Mouse (Mus musculus): Measurements from ENCODE around the gene Preb. TPM values are rescaled to one million over a fixed set of nuclear protein-coding genes. Genes with fewer than 3 reads are reported as not detected.

Gene Preb
- polyA plus RNA-seq, 1 experiment from 2014 or later: 121 TPM

- peaks cover 15% of the 10 kb centered on the region for H3K36me3 ChIP-seq
- no peak for ATAC-seq (ENCODE audit: low FRiP score, low read depth)
- peaks cover 3% of the 10 kb centered on the region; the same call in 1 of the 2 replicates for H3K27me3 ChIP-seq
- H3K4me2 ChIP-seq (replicated peaks): no peak overlapping the region
- 87% methylated on average over 7 of the region's 7 CpGs for WGBS
- peaks cover 48% of the 10 kb centered on the region for H3K4me1 ChIP-seq
- no peak overlapping the region for H3K27ac ChIP-seq (replicated peaks)
- no peak overlapping the region for H3K4me3 ChIP-seq
- H3K9ac ChIP-seq (replicated peaks): no peak overlapping the region
- H3K9me3 ChIP-seq: no peaks in the 10 kb centered on the region
Observed at GRCm38 (mm10) chr5:30909863-30910262, 50.3 kb downstream of the Preb start.

- no peaks in the 10 kb centered on the region for H3K9me3 ChIP-seq
- no peak for ATAC-seq (ENCODE audit: low FRiP score, low read depth)
- H3K27ac ChIP-seq (replicated peaks): no peak overlapping the region
- no peak overlapping the region for H3K4me2 ChIP-seq (replicated peaks)
- WGBS: 61% methylated on average over 7 of the region's 7 CpGs
- H3K9ac ChIP-seq (replicated peaks): no peak overlapping the region
- peaks cover 46% of the 10 kb centered on the region for H3K4me1 ChIP-seq
- peaks cover 21% of the 10 kb centered on the region for H3K36me3 ChIP-seq
- H3K4me3 ChIP-seq: no peak overlapping the region
- peaks cover 3% of the 10 kb centered on the region; the same call in 1 of the 2 replicates for H3K27me3 ChIP-seq
Observed at GRCm38 (mm10) chr5:30909300-30909659, 50.9 kb downstream of the Preb start.

GRCm38 (mm10) chr5:30908426-30909299, 51.5 kb downstream of the Preb start:
- no peaks in the 10 kb centered on the region for H3K9me3 ChIP-seq
- H3K27me3 ChIP-seq: peaks cover 3% of the 10 kb centered on the region; the same call in 1 of the 2 replicates
- H3K4me1 ChIP-seq: peaks cover 42% of the 10 kb centered on the region
- H3K4me3 ChIP-seq: peak overlapping the region; percentile 76; the same call in 1 of the 2 replicates
- H3K36me3 ChIP-seq: peaks cover 27% of the 10 kb centered on the region
- 59% methylated on average over 13 of the region's 13 CpGs for WGBS
- H3K9ac ChIP-seq (replicated peaks): peak overlapping the region; percentile 72; the same call in 1 of the 2 replicates
- H3K27ac ChIP-seq (replicated peaks): peak overlapping the region; percentile 82
- H3K4me2 ChIP-seq (replicated peaks): peak overlapping the region; percentile 93
- no peak for ATAC-seq (ENCODE audit: low FRiP score, low read depth)

DNA sequence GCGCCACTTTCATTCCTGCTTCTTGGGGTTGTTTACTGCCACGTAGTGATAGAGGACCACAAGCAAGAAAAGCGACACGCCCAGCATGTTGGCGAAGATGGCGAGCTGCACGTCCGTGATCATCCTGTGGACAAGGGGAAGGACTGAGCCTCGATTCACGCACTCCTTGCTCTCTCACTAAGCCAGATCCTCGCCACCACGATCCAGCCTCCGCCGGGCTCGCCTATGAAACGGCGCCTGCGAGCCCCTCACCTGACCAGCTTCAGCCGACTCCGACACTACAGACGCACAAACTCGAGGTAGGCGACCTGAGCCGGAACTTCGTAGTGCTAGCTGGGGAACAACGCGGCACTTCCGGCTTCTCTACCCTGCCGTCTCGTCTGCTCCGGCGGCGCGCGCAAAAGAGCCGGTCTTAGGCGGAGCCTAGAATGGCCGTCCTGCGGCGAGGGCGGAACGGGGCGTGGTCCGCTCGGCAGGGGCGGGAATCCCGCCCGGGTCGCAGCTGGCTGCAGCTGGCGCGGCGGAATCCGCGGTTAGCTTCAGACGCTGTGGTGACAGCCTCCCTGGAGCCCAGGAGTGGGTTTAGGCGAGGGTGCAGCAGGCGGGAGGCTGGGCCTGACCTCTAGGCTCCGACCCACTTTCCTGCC, 52.6 kb downstream of the Preb start, which contains the start of gene Ost4:
Gene Ost4, minus strand, starts transcription at position 376 of the 647 bp plus-strand sequence.
- under 1% methylated on average over 58 of the region's 58 CpGs for WGBS
- Histone ChIP-seq H3K36me3 (peaks cover 38% of the 10 kb centered on the region), H3K27ac (replicated peaks) (peak within 1 kb of the TSS; percentile 82), H3K4me1 (peaks cover 31% of the 10 kb centered on the region), H3K9me3 (no peaks in the 10 kb centered on the region), H3K9ac (replicated peaks) (peak within 1 kb of the TSS; percentile 72), H3K27me3 (peaks cover 3% of the 10 kb centered on the region; the same call in 1 of the 2 replicates), H3K4me3 (peak within 1 kb of the TSS; percentile 76), H3K4me2 (replicated peaks) (peak within 1 kb of the TSS; percentile 93)
- peak; percentile 96 for ATAC-seq (ENCODE audit: low FRiP score, low read depth)

GRCm38 (mm10) chr5:30901860-30902259, 58.3 kb downstream of the Preb start:
- ATAC-seq (ENCODE audit: low FRiP score, low read depth): no peak
- Histone ChIP-seq H3K9ac (replicated peaks) (no peak overlapping the region), H3K9me3 (no peaks in the 10 kb centered on the region), H3K4me2 (replicated peaks) (no peak overlapping the region), H3K4me3 (no peak overlapping the region), H3K36me3 (peaks cover 84% of the 10 kb centered on the region), H3K27ac (replicated peaks) (no peak overlapping the region), H3K4me1 (peaks cover 15% of the 10 kb centered on the region), H3K27me3 (no peaks in the 10 kb centered on the region)
- 93% methylated on average over 5 of the region's 5 CpGs for WGBS

Other genes starting within 250 kb of the Preb start
- 136 and 153 TPM in 2 replicates for gene Dpysl5, start 248.8 kb downstream of the Preb start, polyA plus RNA-seq (2016; fragmentation: Nextera tagmentation; extraction: Ambion mirVana)
- 69.3 and 77.7 TPM in 2 replicates for gene Mapre3, start 145.7 kb downstream of the Preb start, polyA plus RNA-seq (2016; fragmentation: Nextera tagmentation; extraction: Ambion mirVana)
- 58.4 and 65.5 TPM in 2 replicates for gene Tmem214, start 92.3 kb downstream of the Preb start, polyA plus RNA-seq (2016; fragmentation: Nextera tagmentation; extraction: Ambion mirVana)
- 30.6 and 32.1 TPM in 2 replicates for gene Agbl5, start 71.7 kb downstream of the Preb start, polyA plus RNA-seq (2016; fragmentation: Nextera tagmentation; extraction: Ambion mirVana)
- gene Ost4, start 52.6 kb downstream of the Preb start, polyA plus RNA-seq (2016; fragmentation: Nextera tagmentation; extraction: Ambion mirVana): 298 and 304 TPM in 2 replicates
- 49.8 and 79.9 TPM in 2 replicates for gene Emilin1, start 47.0 kb downstream of the Preb start, polyA plus RNA-seq (2016; fragmentation: Nextera tagmentation; extraction: Ambion mirVana)
- 5.6 TPM in 2 replicates for gene Khk, start 38.9 kb downstream of the Preb start, polyA plus RNA-seq (2016; fragmentation: Nextera tagmentation; extraction: Ambion mirVana)
- 7.8 and 9.0 TPM in 2 replicates for gene Cgref1, start 14.8 kb downstream of the Preb start, polyA plus RNA-seq (2016; fragmentation: Nextera tagmentation; extraction: Ambion mirVana)
- not detected in 2 replicates for gene Tcf23, start 8.3 kb upstream of the Preb start, polyA plus RNA-seq (2016; fragmentation: Nextera tagmentation; extraction: Ambion mirVana)
- 117 and 120 TPM in 2 replicates for gene Atraid, start 88.0 kb upstream of the Preb start, polyA plus RNA-seq (2016; fragmentation: Nextera tagmentation; extraction: Ambion mirVana)
- 11.7 and 12.9 TPM in 2 replicates for gene Slc5a6, start 88.6 kb upstream of the Preb start, polyA plus RNA-seq (2016; fragmentation: Nextera tagmentation; extraction: Ambion mirVana)
- 39.2 and 39.7 TPM in 2 replicates for gene Cad, start 94.4 kb upstream of the Preb start, polyA plus RNA-seq (2016; fragmentation: Nextera tagmentation; extraction: Ambion mirVana)
- gene Dnajc5g, start 145.9 kb upstream of the Preb start, polyA plus RNA-seq (2016; fragmentation: Nextera tagmentation; extraction: Ambion mirVana): not detected in 2 replicates
- gene Slc30a3, start 147.9 kb upstream of the Preb start, polyA plus RNA-seq (2016; fragmentation: Nextera tagmentation; extraction: Ambion mirVana): 10.7 and 11.2 TPM in 2 replicates
- not detected in 2 replicates for gene Trim54, start 156.4 kb upstream of the Preb start, polyA plus RNA-seq (2016; fragmentation: Nextera tagmentation; extraction: Ambion mirVana)
- gene Ucn, start 178.5 kb upstream of the Preb start, polyA plus RNA-seq (2016; fragmentation: Nextera tagmentation; extraction: Ambion mirVana): not detected in 2 replicates
- 53.1 and 56.8 TPM in 2 replicates for gene Mpv17, start 193.9 kb upstream of the Preb start, polyA plus RNA-seq (2016; fragmentation: Nextera tagmentation; extraction: Ambion mirVana)
- 1.3 and 3.6 TPM in 2 replicates for gene Gm29609, start 219.6 kb upstream of the Preb start, polyA plus RNA-seq (2016; fragmentation: Nextera tagmentation; extraction: Ambion mirVana)
- gene Gtf3c2, start 219.8 kb upstream of the Preb start, polyA plus RNA-seq (2016; fragmentation: Nextera tagmentation; extraction: Ambion mirVana): 97.3 and 97.6 TPM in 2 replicates
- gene Snx17, start 232.9 kb upstream of the Preb start, polyA plus RNA-seq (2016; fragmentation: Nextera tagmentation; extraction: Ambion mirVana): 141 and 153 TPM in 2 replicates
- 65.6 and 68.0 TPM in 2 replicates for gene Eif2b4, start 233.1 kb upstream of the Preb start, polyA plus RNA-seq (2016; fragmentation: Nextera tagmentation; extraction: Ambion mirVana)
- 22.0 and 25.2 TPM in 2 replicates for gene Zfp513, start 241.9 kb upstream of the Preb start, polyA plus RNA-seq (2016; fragmentation: Nextera tagmentation; extraction: Ambion mirVana)